Mouse (Mus musculus) G1E (cell line): Measurements from ENCODE around the gene Peli2.

Source experiments
- CTCF ChIP-seq: IDR thresholded peaks from 2 replicates; pipeline ENCODE4 v1.5.1; 2012; ENCODE audit warnings: low read depth, low read length, inconsistent platforms, mixed read lengths
- GATA1 ChIP-seq: IDR thresholded peaks from 2 replicates; pipeline ENCODE4 v1.6.1; 2012; ENCODE audit warnings: borderline replicate concordance, low read length, inconsistent platforms, mixed read lengths
- POLR2AphosphoS5 ChIP-seq: IDR thresholded peaks from 2 replicates; pipeline ENCODE4 v1.6.1; 2012; ENCODE audit warnings: low read depth, low read length, inconsistent platforms; ENCODE audit not compliant: insufficient replicate concordance
- TAL1 ChIP-seq: conservative IDR thresholded peaks from 2 replicates; pipeline ENCODE4 v1.6.1; 2012; ENCODE audit warnings: low read depth, low read length, inconsistent platforms, mixed read lengths

GRCm38 (mm10) chr14:48253183-48253582 lies 132.6 kb downstream of the Peli2 start:
- TF ChIP-seq TAL1 (no peak), CTCF (no peak), GATA1 (no peak), POLR2AphosphoS5 (no peak)
